Mouse (Mus musculus) olfactory bulb, adult 2 months (tissue): Measurements from ENCODE around the gene Hist1h4j.
"Not testable (repeated sequence)": the region's sequence is repeated elsewhere in the genome, so short reads cannot be mapped to it uniquely, and the experiment has no call there.

Source experiments
- CTCF ChIP-seq: fragments of 200-500 bp; IDR thresholded peaks from 2 replicates; pipeline ENCODE4 v1.5.1; 2012; ENCODE audit warnings: low read depth, mild to moderate bottlenecking, low read length, moderate library complexity; ENCODE audit not compliant: insufficient read depth
- POLR2A ChIP-seq: fragments of 200-500 bp; IDR thresholded peaks from 2 replicates; pipeline ENCODE4 v1.6.1; 2012; ENCODE audit warnings: mild to moderate bottlenecking, low read depth, low read length, moderate library complexity; ENCODE audit not compliant: insufficient read depth

- TF ChIP-seq CTCF, result not testable (repeated sequence)
- peak; percentile 11; the same call in 1 of the 2 replicates for TF ChIP-seq POLR2A
These were observed 18.1 kb upstream of the Hist1h4j start for GRCm38 (mm10) chr13:21716540-21717391.
